Mouse (Mus musculus) hindbrain, embryonic 15.5 days (tissue): ENCODE measurements around the gene Zfp652. TPM values are rescaled to one million over a fixed set of nuclear protein-coding genes. Genes with fewer than 3 reads are reported as not detected.

Experiments used
- polyA plus RNA-seq: library from polyadenylated mRNA; unstranded; fragments of >200 nt; fragmentation: Nextera tagmentation; extraction: Ambion mirVana; gene quantifications from 2 replicates; pipeline ENCODE4 v1.2.1, GENCODE M21; 2015

Gene Zfp652
- polyA plus RNA-seq, 1 experiment from 2014 or later: 26.1 TPM

Other genes starting within 250 kb of the Zfp652 start
- 3.3 and 3.9 TPM in 2 replicates for gene Nxph3, start 198.1 kb upstream of the Zfp652 start, polyA plus RNA-seq
- 42.8 and 44.9 TPM in 2 replicates for gene Ngfr, start 124.9 kb upstream of the Zfp652 start, polyA plus RNA-seq
- gene Phb, start 45.7 kb upstream of the Zfp652 start, polyA plus RNA-seq: 182 and 187 TPM in 2 replicates
- 1.1 and 1.2 TPM in 2 replicates for gene B130006D01Rik, start 10.9 kb downstream of the Zfp652 start, polyA plus RNA-seq
- gene Phospho1, start 111.8 kb downstream of the Zfp652 start, polyA plus RNA-seq: 0.44 and 0.81 TPM in 2 replicates
- gene Gngt2, start 124.5 kb downstream of the Zfp652 start, polyA plus RNA-seq: 1.8 and 3.7 TPM in 2 replicates
- gene Abi3, start 129.8 kb downstream of the Zfp652 start, polyA plus RNA-seq: 1.1 and 1.7 TPM in 2 replicates
- 0.09 TPM in 1 of 2 replicates, not detected in the other for gene B4galnt2, start 202.2 kb downstream of the Zfp652 start, polyA plus RNA-seq